Mouse (Mus musculus) lung, adult 2 months (tissue): Measurements from ENCODE around the gene Ghsr.

Experiments used
- CTCF ChIP-seq: fragments of 200-500 bp; IDR thresholded peaks from 2 replicates; pipeline ENCODE4 v1.5.1; 2011; ENCODE audit warnings: mild to moderate bottlenecking, low read length, control low read depth; ENCODE audit not compliant: insufficient read depth
- POLR2A ChIP-seq: fragments of 200-500 bp; IDR thresholded peaks from 2 replicates; pipeline ENCODE4 v1.6.1; 2011; ENCODE audit warnings: low read depth, mild to moderate bottlenecking, control low read depth, low read length, borderline replicate concordance; ENCODE audit errors: extremely low read depth

- no peak for TF ChIP-seq CTCF
- TF ChIP-seq POLR2A = no peak
These were observed 32.7 kb upstream of the Ghsr start for GRCm38 (mm10) chr3:27338437-27338836.
